Comparison of ENCODE assay signal across 26 mouse cellular contexts in genomic region chr10:27234755-27235154, GRCm38 (mm10).
DNase-seq lines count a peak whose midpoint lies in the region; ATAC-seq lines count a peak whose summit lies in the region.
"Had no signal": no experiment of that assay in that cellular context is flagged by ENCODE, and none has a peak within 500 bp of the region (broad histone marks: within the 10 kb centered on the region; RNA-seq: fewer than 3 reads in every experiment).

No protein-coding gene starts in this region.

- ATAC-seq in forebrain, embryonic 15.5 days (replicated peaks), result peak; percentile 55; the same call in 1 of the 2 replicates
- no peak for ATAC-seq in forebrain, embryonic 11.5 days (replicated peaks; ENCODE audit: low FRiP score)
- no peak for ATAC-seq in midbrain, embryonic 14.5 days (ENCODE audit: low FRiP score, low TSS enrichment)
- no peak for ATAC-seq in midbrain, embryonic 11.5 days (ENCODE audit: low FRiP score)
- ATAC-seq: intestine, embryonic 15.5 days; liver, postnatal 0 days; Patski had no signal

- H3K9me3 ChIP-seq in forebrain, embryonic 15.5 days, result no peaks in the 10 kb centered on the region
- H3K9me3 ChIP-seq in forebrain, embryonic 11.5 days (ENCODE audit: control insufficient read depth, low read length), result no peaks in the 10 kb centered on the region
- no peaks in the 10 kb centered on the region for H3K9me3 ChIP-seq in midbrain, embryonic 14.5 days (ENCODE audit: control insufficient read depth, low read length)
- H3K9me3 ChIP-seq in midbrain, embryonic 11.5 days (ENCODE audit: control insufficient read depth, low read length), result no peaks in the 10 kb centered on the region
- H3K9me3 ChIP-seq: G1E; heart, embryonic 13.5 days; hindbrain, embryonic 12.5 days; intestine, embryonic 15.5 days; midbrain, embryonic 12.5 days; stomach, embryonic 15.5 days had no signal

- no peaks in the 10 kb centered on the region for H3K36me3 ChIP-seq in forebrain, embryonic 15.5 days
- H3K36me3 ChIP-seq in forebrain, embryonic 11.5 days (ENCODE audit: control insufficient read depth, insufficient read depth, low read length), result no peaks in the 10 kb centered on the region
- H3K36me3 ChIP-seq in midbrain, embryonic 14.5 days (ENCODE audit: control insufficient read depth, insufficient read depth, low read length), result no peaks in the 10 kb centered on the region
- H3K36me3 ChIP-seq in midbrain, embryonic 11.5 days (ENCODE audit: control insufficient read depth, insufficient read depth, low read length), result no peaks in the 10 kb centered on the region
- H3K36me3 ChIP-seq: G1E; heart, embryonic 13.5 days; hindbrain, embryonic 12.5 days; intestine, embryonic 15.5 days; midbrain, embryonic 12.5 days; stomach, embryonic 15.5 days had no signal

- 33% methylated on average over 4 of the region's 4 CpGs for WGBS in forebrain, embryonic 15.5 days
- 59% methylated on average over 4 of the region's 4 CpGs for WGBS in forebrain, embryonic 11.5 days
- WGBS in midbrain, embryonic 14.5 days, result 42% methylated on average over 4 of the region's 4 CpGs
- 68% methylated on average over 4 of the region's 4 CpGs for WGBS in midbrain, embryonic 11.5 days

- H3K4me2 ChIP-seq in forebrain, embryonic 15.5 days (replicated peaks), result no peak overlapping the region
- no peak overlapping the region for H3K4me2 ChIP-seq in forebrain, embryonic 11.5 days (ENCODE audit: low read depth, low read length, severe bottlenecking)
- no peak overlapping the region for H3K4me2 ChIP-seq in midbrain, embryonic 14.5 days (ENCODE audit: low read length)
- no peak overlapping the region for H3K4me2 ChIP-seq in midbrain, embryonic 11.5 days
- H3K4me2 ChIP-seq: heart, embryonic 13.5 days; hindbrain, embryonic 12.5 days; intestine, embryonic 15.5 days; liver, embryonic 11.5 days; midbrain, embryonic 12.5 days; stomach, embryonic 15.5 days had no signal

- H3K9ac ChIP-seq in forebrain, embryonic 15.5 days (replicated peaks), result no peak overlapping the region
- no peak overlapping the region for H3K9ac ChIP-seq in forebrain, embryonic 11.5 days (ENCODE audit: low read length)
- H3K9ac ChIP-seq in midbrain, embryonic 14.5 days (replicated peaks; ENCODE audit: low read length), result no peak overlapping the region
- H3K9ac ChIP-seq in midbrain, embryonic 11.5 days (ENCODE audit: low read length), result no peak overlapping the region
- H3K9ac ChIP-seq: heart, embryonic 13.5 days; hindbrain, embryonic 12.5 days; intestine, embryonic 15.5 days; liver, postnatal 0 days; midbrain, embryonic 12.5 days; stomach, embryonic 15.5 days had no signal

- DNase-seq in forebrain, embryonic 11.5 days (ENCODE audit: low spot score), result no peak
- peak; percentile 24 for DNase-seq in midbrain, embryonic 14.5 days
- no peak for DNase-seq in midbrain, embryonic 11.5 days (ENCODE audit: low spot score, missing footprints)
- DNase-seq in brain, embryonic 18.5 days (ENCODE audit: low read depth, low spot score), result peak; percentile 4
- DNase-seq in retina, embryonic 14.5 days (ENCODE audit: low spot score), result peak; percentile 26
- no peak for DNase-seq in right cerebral cortex, postnatal 10 days (ENCODE audit: low spot score in 2 of 2)
- DNase-seq: adrenal gland, adult 2 months; B cell, adult 2 months; cerebellum, adult 9-10 months; gastrocnemius, postnatal 25 days; heart, adult 2 months; kidney, adult 8-10 months; kidney, postnatal 10 days; liver, postnatal 0 days; lung, postnatal 14 days; thymus, postnatal 25 days had no signal

- peaks cover 4% of the 10 kb centered on the region; the same call in 1 of the 2 replicates for H3K4me1 ChIP-seq in forebrain, embryonic 15.5 days
- H3K4me1 ChIP-seq in forebrain, embryonic 11.5 days (replicated peaks; ENCODE audit: control insufficient read depth, insufficient read depth, low read length), result no peaks in the 10 kb centered on the region
- H3K4me1 ChIP-seq in midbrain, embryonic 14.5 days (ENCODE audit: control insufficient read depth, insufficient read depth, low read length), result no peaks in the 10 kb centered on the region
- H3K4me1 ChIP-seq in midbrain, embryonic 11.5 days (ENCODE audit: control insufficient read depth, insufficient read depth, low read length), result no peaks in the 10 kb centered on the region
- H3K4me1 ChIP-seq: hindbrain, embryonic 12.5 days; intestine, embryonic 15.5 days; midbrain, embryonic 12.5 days; stomach, embryonic 15.5 days had no signal

- H3K27ac ChIP-seq in forebrain, embryonic 15.5 days (replicated peaks), result no peak overlapping the region
- no peak overlapping the region for H3K27ac ChIP-seq in forebrain, embryonic 11.5 days (ENCODE audit: low read depth, low read length)
- H3K27ac ChIP-seq in midbrain, embryonic 14.5 days (replicated peaks; ENCODE audit: low read depth, low read length), result no peak overlapping the region; the same call in 1 of the 2 replicates
- no peak overlapping the region for H3K27ac ChIP-seq in midbrain, embryonic 11.5 days (ENCODE audit: low read depth, low read length)
- H3K27ac ChIP-seq: heart, embryonic 13.5 days; hindbrain, embryonic 12.5 days; intestine, embryonic 15.5 days; midbrain, embryonic 12.5 days; stomach, embryonic 15.5 days had no signal

- no peaks in the 10 kb centered on the region for H3K27me3 ChIP-seq in forebrain, embryonic 15.5 days
- no peaks in the 10 kb centered on the region for H3K27me3 ChIP-seq in forebrain, embryonic 11.5 days (ENCODE audit: control insufficient read depth, insufficient read depth, low read length)
- no peaks in the 10 kb centered on the region for H3K27me3 ChIP-seq in midbrain, embryonic 14.5 days (ENCODE audit: control insufficient read depth, insufficient read depth, low read length)
- H3K27me3 ChIP-seq in midbrain, embryonic 11.5 days (ENCODE audit: control insufficient read depth, insufficient read depth, low read length), result no peaks in the 10 kb centered on the region
- H3K27me3 ChIP-seq: CH12.LX; heart, embryonic 13.5 days; hindbrain, embryonic 12.5 days; intestine, embryonic 15.5 days; midbrain, embryonic 12.5 days; stomach, embryonic 15.5 days had no signal

- no peak overlapping the region for H3K4me3 ChIP-seq in forebrain, embryonic 15.5 days
- no peak overlapping the region for H3K4me3 ChIP-seq in forebrain, embryonic 11.5 days (ENCODE audit: low read depth, low read length)
- H3K4me3 ChIP-seq in midbrain, embryonic 14.5 days (replicated peaks; ENCODE audit: low read depth, low read length), result no peak overlapping the region
- no peak overlapping the region for H3K4me3 ChIP-seq in midbrain, embryonic 11.5 days (ENCODE audit: low read depth, low read length)
- H3K4me3 ChIP-seq: heart, adult 2 months; heart, embryonic 13.5 days; hindbrain, embryonic 12.5 days; intestine, embryonic 15.5 days; midbrain, embryonic 12.5 days; stomach, embryonic 15.5 days had no signal

Comparison
In these comparisons a context has a peak if more than half of its experiments do, and no peak if none do; other contexts are left out.
1. DNase-seq: peak in midbrain, embryonic 14.5 days (single experiment), brain, embryonic 18.5 days (single experiment) and retina, embryonic 14.5 days (single experiment); none in forebrain, embryonic 11.5 days (single experiment), midbrain, embryonic 11.5 days (single experiment) and right cerebral cortex, postnatal 10 days (0 of 2).